Mouse (Mus musculus) ovary, adult 2 months (tissue): ENCODE measurements around the gene Prkab1. TPM values are rescaled to one million over a fixed set of nuclear protein-coding genes. Genes with fewer than 3 reads are reported as not detected.

Experiments
- polyA plus RNA-seq: library from polyadenylated mRNA; depleted of rRNA; stranded (reverse); fragments of >200 nt; gene quantifications from 2 replicates; pipeline ENCODE4 v1.2.3, GENCODE M21; 2012; rRNA removed

Prkab1 gene
- polyA plus RNA-seq: 85.1 and 95.0 TPM in 2 replicates

GRCm38 (mm10) chr5:116024327-116024739, at the start of gene Prkab1:
TSS of gene Prkab1 (minus strand) at chr5:116024508.

Other genes starting within 250 kb of the Prkab1 start
- gene Cit, start 179.2 kb downstream of the Prkab1 start, polyA plus RNA-seq: 3.5 and 5.1 TPM in 2 replicates
- 0.08 TPM in 1 of 2 replicates, not detected in the other for gene Tmem233, start 58.7 kb upstream of the Prkab1 start, polyA plus RNA-seq